Mouse (Mus musculus): ENCODE data around the gene Ddx21.
"Not testable (repeated sequence)": the region's sequence is repeated elsewhere in the genome, so short reads cannot be mapped to it uniquely, and the experiment has no call there.

The Ddx21 gene

DNA sequence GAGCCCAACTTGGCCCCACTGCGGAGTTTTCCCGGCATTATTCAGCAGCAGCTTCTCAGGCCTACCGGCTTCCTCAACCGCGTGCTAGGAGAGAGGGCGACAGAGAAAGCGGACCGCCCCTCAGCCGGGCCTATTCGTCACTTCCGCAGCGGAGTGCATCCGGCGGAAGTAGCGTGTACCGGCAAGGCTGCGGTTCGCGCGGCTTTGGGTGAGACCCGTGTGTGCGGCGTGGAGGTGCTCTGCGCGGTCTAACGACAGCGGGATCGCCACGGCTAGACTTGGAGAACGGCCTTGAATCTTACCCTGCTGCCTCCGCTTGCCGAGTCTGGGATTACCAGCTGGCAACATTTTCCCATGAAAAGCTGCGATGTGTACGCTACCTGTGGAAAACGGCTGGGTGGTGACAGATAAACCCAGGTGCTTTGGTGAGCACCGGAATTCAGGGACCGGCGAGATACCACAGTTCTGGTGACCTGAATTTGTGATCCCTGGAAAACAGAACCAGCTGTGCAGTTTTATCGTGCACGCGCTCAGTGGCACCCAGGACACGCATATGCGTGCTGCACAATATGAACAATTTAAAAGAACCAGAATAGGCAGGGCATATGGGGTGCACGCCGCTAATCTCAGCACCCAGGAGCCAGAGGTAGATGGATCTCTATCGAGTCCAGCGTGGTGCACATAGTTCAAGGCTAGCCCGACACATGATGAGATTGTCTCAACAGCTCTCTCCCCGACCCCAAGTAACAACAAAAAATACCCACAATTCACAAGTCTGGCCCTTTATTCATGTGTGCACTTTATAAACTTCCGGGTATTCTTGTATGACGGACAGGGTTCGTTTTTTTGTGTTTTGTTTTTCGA lies at the start of gene Ddx21:
Gene Ddx21, minus strand, starts transcription at position 105 of the 864 bp plus-strand sequence.
- peak; percentile 95 for DNase-seq (ENCODE audit: low spot score)

DNA sequence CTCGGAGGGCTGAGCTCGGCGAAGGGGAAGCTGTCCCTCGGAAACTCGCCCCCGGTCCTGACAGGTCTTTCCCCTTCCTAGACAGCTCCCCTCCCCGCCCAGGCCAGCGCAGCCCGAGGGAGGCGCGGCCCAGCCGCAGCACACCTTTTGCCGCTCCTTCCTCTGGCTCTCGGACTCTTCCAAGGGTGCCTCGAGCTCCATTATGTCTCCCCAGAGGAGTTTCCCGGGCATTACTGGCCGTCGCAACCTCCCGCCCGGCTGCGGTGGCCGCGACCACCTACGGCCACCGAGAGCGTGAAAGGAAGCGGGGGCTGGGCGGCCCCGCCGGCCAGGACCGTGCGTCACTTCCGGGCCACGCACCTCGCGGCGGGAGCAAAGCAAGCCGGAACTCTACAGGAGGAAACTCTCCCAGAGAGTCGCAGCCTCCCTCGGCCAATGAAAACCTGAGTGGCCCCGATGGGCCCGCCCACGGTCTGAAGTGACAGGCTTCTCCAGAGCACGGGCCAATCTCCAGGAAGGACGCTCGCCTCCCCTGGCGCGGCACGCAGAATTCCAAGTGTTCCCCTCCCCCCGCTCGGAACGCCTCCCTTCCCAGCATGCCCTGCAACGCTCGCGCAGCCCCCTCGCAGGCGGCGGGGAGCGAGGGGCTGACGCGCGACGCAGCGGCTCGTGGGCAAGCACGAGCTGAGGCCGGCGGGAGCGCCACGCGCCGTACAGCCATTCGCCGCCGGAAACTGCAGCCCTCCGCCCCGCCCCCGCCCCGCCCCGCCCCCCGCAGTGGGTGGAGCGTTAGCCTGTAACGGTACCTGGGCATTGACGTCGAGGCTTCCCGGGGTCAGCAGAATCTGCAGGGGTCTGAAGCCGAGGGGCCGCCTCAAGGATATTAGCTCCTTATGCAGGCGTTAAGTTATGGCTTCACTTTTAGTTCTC lies 49.1 kb upstream of the Ddx21 start, which contains the start of gene Ddx50:
Gene Ddx50, minus strand, starts transcription at position 338 of the 930 bp plus-strand sequence.
- peak; percentile 99 for DNase-seq (ENCODE audit: low spot score)

DNA sequence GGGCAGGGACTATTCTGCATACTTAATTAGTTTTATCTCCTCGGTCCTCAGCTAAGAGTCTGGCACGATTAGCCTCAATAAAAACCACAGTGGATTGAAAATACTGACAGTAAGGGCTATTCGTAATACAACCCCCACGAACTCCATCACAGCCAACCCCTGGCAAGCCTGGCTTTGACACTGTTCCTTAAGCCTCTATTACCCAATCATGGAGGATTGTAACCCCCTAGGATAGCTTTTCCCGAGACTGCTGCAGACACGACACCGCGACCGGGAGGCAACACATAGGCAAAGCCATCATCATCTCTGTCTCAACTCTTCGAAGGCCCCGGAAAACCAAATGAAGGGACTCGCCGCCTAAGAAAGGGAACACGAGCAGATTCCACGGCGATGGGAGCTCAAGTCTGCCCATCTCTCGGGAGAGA lies 48.3 kb upstream of the Ddx21 start:
- DNase-seq (ENCODE audit: low spot score) = peak; percentile 43

DNA sequence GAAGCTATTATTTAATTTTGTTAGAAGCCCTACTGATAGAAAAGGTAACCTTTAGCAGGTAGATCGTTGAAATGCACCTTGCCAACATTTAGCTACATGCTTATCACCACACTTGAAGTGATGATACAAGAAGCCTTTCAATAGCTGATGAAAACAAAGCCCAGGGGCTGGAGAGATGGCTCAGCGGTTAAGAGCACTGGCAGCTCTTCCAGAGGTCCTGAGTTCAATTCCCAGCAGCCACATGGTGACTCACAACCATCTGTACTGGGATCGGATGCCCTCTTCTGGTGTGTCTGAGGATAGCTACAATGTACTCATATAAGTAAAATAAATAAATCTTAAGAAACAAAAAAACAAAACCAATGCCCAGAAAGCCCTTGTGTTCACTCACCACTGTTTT lies 2.1 kb upstream of the Ddx21 start:
- DNase-seq (ENCODE audit: low spot score) = no peak

DNA sequence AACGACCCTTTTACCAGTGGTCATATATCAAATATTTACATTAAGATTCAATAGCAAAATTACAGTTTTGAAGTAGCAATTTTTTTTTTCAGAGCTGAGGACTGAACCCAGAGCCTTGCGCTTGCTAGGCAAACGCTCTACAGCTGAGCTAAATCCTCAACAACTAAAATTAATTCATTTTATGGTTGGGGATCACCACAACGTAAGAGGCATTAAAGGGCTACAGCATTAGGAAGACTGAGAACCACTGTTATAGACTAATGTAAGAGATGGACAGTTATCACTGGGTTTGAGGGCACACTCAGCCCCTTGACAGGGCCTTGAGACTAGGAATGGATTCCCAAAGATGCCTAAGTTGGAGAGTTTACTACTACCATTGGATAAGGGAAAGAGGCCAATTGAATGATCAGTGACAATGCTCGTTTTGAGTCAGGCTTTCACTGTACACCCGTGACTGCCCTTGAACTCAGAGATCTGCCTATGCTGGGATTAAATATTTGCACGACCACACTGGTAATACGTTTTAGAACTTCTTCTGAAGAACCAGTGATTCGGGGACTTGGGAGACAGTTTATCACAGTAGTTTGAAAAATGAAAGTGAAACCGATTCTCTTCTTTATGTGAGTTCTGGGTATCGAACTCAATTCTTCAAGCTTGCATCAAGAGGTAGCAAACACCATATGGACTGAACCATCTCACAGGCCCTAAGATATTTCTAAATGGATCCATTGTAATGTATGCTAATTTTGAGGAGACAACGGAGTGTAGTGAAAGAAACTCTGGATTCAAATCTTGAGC lies 1.4 kb upstream of the Ddx21 start:
- DNase-seq (ENCODE audit: low spot score) = no peak

DNA sequence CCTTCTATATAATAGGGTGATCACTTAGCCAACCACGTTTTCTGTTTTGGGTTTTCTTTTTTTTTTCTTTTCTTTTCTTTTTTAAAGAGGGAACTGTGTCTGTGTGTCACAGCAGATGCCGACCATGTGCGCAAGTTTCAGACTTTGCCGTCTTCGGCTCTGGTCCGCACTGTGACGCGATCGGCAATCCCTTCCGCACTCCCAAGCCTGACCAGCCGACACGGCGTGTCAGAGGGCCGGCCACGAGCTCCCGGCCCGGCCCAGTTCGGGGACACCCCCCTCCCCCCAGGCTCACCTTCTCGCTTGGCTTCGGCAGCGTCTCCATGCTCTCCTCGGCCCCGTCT lies 276 bp downstream of the Ddx21 start:
- DNase-seq (ENCODE audit: low spot score) = no peak

DNA sequence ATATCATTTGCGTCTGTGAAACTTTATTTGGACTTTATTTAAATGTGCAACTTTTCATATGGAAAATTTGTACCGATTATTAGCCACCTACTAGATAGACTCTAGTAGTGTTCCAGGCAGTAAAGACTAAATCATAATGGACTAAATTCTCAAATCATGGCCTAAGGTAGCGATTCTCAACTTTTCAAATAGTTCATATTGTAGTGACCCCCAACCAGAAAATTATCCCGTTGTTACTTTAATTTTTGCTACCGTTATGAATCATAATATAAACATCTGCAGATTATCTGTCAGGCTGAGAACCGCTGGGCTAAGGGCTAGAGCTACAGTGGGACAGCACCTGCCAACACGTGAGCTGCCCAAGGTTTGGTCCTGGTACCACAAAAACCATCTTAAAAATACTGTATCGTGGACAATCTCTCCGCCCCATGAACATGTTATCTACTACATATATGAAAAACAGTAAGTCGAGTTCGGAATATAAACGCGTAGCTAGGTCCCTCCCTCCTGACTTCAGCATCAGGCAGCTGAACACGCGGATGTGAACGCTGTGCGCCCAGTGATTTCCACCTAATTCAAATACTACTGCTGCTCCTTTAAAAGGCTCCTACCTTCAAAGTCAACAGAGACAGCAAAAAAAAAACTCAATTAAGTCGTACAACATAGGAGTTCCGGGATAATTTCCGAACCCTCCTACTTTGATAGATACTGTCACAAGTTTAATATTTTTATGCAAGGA lies 859 bp downstream of the Ddx21 start:
- peak; percentile 22 for DNase-seq (ENCODE audit: low spot score)

DNA sequence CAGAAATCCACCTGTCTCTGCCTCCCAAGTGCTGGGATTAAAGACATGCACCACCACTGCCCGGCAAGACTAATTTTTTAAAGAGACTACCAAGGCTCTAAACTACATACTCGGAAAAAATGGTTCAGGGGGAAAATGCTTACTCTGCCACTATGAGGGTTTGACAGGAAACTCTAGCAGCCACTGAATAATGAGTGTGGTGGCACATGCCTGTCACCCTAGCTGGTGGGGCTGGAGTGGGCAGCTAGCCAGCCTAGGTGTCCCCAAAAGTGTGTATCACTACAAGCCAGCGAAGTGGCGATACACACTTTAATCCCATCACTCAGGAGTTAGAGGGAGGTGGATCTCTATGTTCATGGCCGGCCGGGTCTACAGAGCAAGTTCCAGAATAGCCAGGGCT lies 2.0 kb downstream of the Ddx21 start:
- DNase-seq (ENCODE audit: low spot score) = no peak

DNA sequence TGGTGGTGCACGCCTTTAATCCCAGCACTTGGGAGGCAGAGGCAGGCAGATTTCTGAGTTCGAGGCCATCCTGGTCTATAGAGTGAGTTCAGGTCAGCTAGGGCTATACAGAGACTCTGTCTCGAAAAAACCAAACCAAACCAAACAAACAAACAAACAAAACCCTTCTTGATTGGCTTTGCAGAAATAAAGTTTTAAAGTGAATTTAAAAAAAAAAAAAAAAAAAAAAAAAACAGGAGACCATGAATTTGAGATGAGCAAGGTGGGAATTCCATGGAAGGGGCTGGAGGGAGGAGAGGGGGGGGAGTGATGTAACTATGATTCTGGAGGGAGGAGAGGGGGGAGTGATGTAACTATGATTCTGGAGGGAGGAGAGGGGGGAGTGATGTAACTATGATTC lies 2.8 kb downstream of the Ddx21 start:
- not testable (repeated sequence) for DNase-seq (ENCODE audit: low spot score)

DNA sequence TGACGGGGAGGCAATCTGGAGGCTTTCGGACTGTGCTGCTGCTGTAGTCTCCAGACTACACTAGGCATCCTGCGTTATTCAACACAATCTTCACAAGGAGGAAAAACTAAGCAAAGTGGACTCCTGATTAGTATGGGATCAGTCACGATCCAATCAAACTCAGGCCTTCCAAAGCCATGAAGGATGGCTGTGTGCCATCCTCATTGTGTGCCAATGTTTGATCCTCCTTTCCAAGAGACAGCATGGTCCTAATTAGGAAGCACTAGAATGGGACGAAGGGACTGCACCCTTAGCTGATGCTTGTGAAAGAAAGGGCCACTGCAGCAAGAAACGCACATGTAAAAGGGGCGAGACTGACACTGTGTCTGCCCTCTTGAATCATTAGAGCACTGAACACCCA lies 9.6 kb downstream of the Ddx21 start:
- no peak for DNase-seq (ENCODE audit: low spot score)

DNA sequence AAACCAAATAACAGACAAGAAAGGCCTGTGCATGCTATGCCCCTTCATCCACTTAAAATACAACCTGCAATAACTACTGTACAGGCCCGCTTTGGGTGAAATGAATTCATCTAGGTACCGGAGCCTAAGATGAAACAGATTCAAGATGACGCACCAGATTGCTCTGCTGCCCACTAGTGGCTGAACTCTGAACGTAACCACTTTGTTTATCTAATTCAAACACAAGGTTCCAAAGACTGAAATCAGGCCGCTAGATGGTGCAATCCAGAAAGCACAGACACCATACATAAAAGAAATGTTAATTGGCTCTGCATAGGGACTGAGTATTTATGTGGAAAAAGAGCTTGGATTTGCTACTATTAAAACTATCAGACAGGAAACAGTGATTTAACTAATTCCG lies 11.9 kb downstream of the Ddx21 start:
- peak; percentile 93 for DNase-seq (ENCODE audit: low spot score)

DNA sequence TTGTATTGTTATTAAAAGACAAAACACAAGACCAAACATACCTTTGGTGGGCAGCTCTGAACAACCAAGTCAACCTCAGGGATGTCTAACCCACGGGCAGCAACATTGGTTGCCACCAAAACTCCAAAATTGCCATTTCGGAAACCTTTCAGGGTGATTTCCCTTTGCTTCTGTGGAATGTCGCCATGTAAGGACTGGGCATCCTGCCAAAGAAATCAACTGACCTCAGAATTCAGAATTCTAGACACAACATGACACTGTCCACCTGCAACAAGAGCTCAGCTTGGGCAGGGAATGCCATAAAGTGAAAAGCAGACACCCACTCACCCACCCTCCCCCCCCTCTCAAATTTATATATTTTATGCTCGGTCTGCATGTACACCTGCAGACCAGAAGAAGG lies 13.5 kb downstream of the Ddx21 start:
- DNase-seq (ENCODE audit: low spot score) = no peak

DNA sequence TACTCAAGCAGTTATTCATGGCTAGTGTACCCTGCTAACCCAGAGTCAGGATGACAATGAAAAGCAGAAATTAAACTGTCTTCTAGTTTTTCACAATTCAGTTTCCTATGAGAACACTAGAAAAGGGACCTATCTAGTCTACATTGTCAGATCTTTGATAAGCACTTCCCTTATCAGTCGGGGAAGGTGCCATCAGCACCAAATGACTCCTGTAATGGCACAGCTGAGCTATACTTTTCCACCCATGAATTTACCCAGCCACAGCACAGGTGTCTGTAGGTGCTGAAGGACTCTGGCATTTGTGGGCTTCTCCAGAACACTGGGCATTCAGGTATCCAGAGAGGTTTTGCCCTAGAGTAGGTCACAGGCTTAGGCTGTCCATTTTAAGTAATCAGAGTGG lies 18.8 kb downstream of the Ddx21 start:
- DNase-seq (ENCODE audit: low spot score) = no peak

DNA sequence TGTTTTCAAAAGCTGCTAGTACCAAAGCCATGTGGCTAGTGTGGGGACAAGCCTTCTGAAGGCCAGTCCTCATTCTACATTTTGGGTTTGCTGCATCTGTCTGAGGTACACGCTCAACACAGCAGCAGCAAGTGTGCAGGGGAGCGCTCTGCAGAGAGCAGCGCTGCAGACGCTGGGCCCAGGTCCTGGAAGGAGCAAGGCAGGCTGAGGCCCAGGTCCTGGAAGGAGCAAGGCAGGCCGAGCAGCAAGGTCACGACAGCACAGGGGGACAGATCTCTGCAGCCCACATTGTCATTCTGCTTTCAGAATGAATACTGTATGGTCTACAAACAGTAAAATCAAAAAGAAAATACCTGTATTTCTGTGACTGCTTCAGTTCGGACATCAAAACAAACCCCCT lies 19.4 kb downstream of the Ddx21 start:
- no peak for DNase-seq (ENCODE audit: low spot score)

DNA sequence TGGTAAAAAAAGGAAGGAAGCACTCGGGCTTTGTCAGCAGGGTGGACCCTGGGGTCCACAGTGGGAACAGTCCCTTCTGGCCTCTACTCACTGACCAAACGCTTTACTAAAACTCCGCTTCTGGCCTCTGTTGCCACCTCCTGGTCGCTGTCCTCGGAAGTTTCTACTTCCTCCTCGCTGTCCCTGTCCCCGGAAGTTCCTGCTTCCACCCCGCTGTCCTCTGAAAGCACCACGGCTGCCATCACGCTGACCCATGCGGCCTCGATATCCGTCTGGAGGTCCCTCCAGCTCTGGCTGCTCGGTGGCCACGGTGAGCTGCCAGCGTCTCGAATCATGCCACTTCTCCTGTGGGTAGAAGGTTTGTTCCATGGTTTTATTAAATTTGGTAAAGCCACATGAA lies 19.8 kb downstream of the Ddx21 start:
- DNase-seq (ENCODE audit: low spot score) = no peak

DNA sequence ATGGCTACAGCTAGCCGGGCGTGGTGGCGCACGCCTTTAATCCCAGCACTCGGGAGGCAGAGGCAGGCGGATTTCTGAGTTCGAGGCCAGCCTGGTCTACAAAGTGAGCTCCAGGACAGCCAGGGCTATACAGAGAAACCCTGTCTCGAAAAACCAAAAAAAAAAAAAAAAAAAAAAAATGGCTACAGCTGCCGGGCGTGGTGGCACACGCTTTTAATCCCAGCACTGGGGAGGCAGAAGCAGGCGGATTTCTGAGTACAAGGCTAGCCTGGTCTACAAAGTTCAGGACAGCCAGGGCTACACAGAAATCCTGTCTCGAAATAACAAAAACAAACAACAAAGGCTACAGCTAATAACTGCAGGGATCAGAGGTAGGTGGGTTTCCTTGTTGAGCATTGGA lies 23.0 kb downstream of the Ddx21 start:
- DNase-seq (ENCODE audit: low spot score) = not testable (repeated sequence)

DNA sequence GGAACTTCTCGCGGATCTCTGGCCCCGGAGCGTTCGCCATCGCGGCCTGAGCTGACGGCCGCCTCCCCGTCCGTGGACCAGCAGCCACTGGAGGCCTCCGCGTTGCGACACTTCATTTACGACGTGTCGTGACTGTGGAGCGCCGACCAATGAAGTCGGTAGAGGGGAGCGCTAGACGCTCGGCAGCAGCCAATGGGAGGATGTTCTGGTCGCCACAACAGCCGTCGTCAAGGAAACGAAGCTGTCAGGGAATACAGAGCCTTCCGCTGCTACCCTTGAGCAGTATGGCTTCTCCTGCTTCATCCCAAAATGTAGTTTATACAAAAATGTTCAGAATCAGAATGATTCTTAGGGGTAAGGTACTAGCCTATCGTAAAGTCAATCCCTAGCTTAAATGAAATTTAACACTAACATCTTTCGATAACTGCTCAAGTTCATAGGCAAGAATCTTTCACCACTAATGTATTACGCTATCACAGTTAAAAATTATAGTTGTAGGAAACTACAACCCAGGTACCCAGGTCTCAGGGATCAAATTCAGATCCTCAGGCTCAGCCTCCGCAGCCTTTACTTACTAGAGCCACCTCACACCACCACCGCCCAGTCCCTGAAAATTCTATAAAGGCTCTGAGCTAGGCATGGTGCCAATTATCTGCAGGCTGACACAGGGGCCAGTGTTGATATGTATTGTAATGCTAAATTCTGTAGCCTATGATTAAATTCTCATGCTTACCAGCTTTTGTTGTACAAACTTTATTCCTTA lies 23.6 kb downstream of the Ddx21 start, which contains the start of gene Kif1bp:
Gene Kif1bp, minus strand, starts transcription at position 120 of the 763 bp plus-strand sequence.
- DNase-seq (ENCODE audit: low spot score) = peak; percentile 99

DNA sequence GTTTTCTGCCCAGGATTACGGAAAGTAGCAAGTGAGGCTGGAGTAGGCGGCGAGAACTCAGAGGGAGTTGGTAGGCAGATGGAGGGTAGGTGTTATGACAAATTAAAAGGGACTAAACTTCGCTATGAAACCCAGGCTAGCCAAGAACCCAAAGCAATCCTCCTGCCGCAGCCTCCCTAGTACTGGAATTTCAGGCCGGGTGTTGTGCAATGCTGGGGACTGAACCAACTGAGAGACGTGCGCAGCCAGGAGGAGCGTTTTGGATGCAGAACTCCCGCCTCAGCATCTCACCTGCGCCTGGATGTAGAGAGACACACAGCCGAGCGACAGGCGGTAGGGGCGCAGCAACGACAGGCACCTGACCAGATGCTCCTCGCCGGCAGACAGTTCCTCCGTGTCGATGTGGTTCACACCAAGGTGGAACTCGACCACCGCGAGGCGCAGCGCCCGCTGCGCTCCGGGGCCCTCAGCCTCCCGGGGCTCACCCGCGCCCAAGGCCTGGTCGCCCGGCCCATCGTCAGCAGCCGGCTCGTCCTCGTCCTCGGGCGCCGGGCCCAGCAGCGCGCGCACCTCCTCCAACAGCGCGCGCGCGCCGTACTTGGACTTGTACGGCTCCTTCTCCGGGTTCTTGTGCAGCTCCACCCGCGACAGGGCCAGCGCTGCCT lies 24.3 kb downstream of the Ddx21 start:
- DNase-seq (ENCODE audit: low spot score) = no peak

DNA sequence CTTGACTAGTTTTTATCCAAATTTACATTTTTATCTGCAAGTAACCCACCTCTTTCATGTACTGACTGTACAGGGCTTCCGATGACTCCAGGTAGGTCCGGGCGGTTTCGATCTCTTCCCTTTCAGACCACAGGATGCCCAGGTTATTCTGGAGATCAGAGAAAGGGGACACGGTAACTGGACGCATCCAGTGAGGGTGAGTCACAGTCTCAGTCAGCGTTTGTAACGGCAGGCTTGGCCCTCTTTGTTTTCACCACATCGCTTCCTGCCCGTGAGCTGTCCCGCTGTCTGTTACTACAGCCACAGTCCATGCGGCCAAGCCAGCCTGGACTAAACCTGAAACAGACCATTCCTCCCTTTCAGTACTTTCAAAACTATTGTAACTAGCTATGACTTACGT lies 27.1 kb downstream of the Ddx21 start:
- DNase-seq (ENCODE audit: low spot score) = no peak

Measured in embryo, embryonic 10.5 days (tissue).